Mouse (Mus musculus) forebrain, postnatal 0 days (tissue): Measurements from ENCODE around the gene Emc10. TPM values are rescaled to one million over a fixed set of nuclear protein-coding genes. Genes with fewer than 3 reads are reported as not detected.

Source experiments
- ATAC-seq: fragments of 200-750 bp; cut with Nextera tagmentation; 2 replicates; pipeline ENCODE4 v1.8.0; 2017; ENCODE audit warnings: mild to moderate bottlenecking, moderate library complexity
- DNase-seq: peaks from one replicate; pipeline ENCODE4 v3.0.0-alpha.2; 2015
- H3K27ac ChIP-seq: fragments of 300-500 bp; sonication (generic); 2 replicates; pipeline ENCODE4 v1.5.1; 2014; ENCODE audit warnings: low read depth, mild to moderate bottlenecking, antibody characterized with exemption, low read length, moderate library complexity, mixed read lengths
- H3K27me3 ChIP-seq: fragments of 300-500 bp; sonication (generic); 2 replicates; pipeline ENCODE4 v1.6.1; 2014; ENCODE audit warnings: mild to moderate bottlenecking, low read length, mixed read lengths; ENCODE audit not compliant: insufficient read depth
- H3K36me3 ChIP-seq: fragments of 300-500 bp; sonication (generic); 2 replicates; pipeline ENCODE4 v1.6.1; 2014; ENCODE audit warnings: mild to moderate bottlenecking, moderate library complexity; ENCODE audit not compliant: insufficient read depth
- H3K4me1 ChIP-seq: fragments of 300-500 bp; sonication (generic); 2 replicates; pipeline ENCODE4 v1.6.1; 2014; ENCODE audit warnings: antibody characterized with exemption; ENCODE audit not compliant: insufficient read depth
- H3K4me2 ChIP-seq: fragments of 300-500 bp; sonication (generic); 2 replicates; pipeline ENCODE4 v1.6.1; 2014; ENCODE audit warnings: low read depth, mild to moderate bottlenecking, moderate library complexity
- H3K4me3 ChIP-seq: fragments of 300-500 bp; sonication (generic); 2 replicates; pipeline ENCODE4 v1.5.1; 2014; ENCODE audit warnings: low read depth, low read length, mixed read lengths
- H3K9ac ChIP-seq: fragments of 300-500 bp; sonication (generic); 2 replicates; pipeline ENCODE4 v1.6.1; 2014; ENCODE audit warnings: mild to moderate bottlenecking
- H3K9me3 ChIP-seq: fragments of 300-500 bp; sonication (generic); 2 replicates; pipeline ENCODE4 v1.6.1; 2016; ENCODE audit warnings: low read length
- CTCF ChIP-seq: sonication (generic); IDR thresholded peaks from 2 replicates; pipeline ENCODE4 v1.5.1; 2016; ENCODE audit warnings: antibody characterized with exemption, control low read depth, low read depth
- WGBS: fragments of 180-500 bp; shearing (Covaris S2); extraction: QIAGEN DNeasy Blood & Tissue Kit; methylation state at CpG from one replicate; pipeline ENCODE4 v1.1.7; 2014; 5-methylcytosine and 5-hydroxymethylcytosine counted together
- polyA plus RNA-seq: library from polyadenylated mRNA; unstranded; fragments of >200 nt; fragmentation: Nextera tagmentation; extraction: Ambion mirVana; gene quantifications from 2 replicates; pipeline ENCODE4 v1.2.1, GENCODE M21; 2015
- total RNA-seq: library from RNA; depleted of rRNA; stranded (reverse); fragments of >200 nt; gene quantifications from 2 replicates; pipeline ENCODE4 v1.2.3, GENCODE M21; 2014

Gene Emc10
- total and polyA plus RNA-seq, 2 experiments from 2014 or later, result 168 to 238 TPM

DNA sequence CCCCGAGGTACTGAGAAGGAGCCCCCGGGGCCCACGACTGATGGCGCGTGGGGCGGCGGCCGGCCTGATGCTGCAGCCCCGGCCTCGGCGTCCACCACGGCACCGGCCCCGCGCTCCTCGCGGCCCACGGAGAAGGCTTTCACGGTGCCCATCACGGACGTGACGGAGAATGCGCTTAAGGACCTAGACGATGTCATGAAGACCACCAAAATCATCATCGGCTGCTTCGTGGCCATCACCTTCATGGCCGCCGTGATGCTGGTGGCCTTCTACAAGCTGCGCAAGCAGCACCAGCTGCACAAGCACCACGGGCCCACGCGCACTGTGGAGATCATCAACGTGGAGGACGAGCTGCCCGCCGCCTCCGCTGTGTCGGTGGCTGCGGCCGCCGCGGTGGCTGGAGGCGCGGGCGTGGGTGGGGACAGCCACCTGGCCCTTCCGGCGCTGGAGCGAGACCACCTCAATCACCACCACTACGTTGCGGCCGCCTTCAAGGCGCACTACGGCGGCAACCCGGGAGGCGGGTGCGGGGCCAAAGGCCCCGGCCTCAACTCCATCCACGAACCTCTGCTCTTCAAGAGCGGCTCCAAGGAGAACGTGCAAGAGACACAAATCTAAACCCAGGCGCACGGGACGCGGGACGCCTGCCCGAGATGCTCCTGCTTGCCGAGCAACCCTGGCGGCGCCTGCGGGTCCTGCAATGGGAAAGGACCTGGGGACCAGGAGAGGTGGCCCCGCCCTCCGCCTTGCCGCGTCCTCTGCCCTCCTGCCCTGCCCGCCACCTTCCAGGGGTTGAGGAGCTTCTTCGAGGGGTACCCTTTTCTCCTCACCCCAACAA, 33.9 kb downstream of the Emc10 start:
- WGBS, result 42% methylated on average over 77 of the region's 77 CpGs
- Histone ChIP-seq H3K4me3 (no peak overlapping the region), H3K9me3 (no peaks in the 10 kb centered on the region), H3K4me2 (no peak overlapping the region), H3K27me3 (no peaks in the 10 kb centered on the region), H3K9ac (no peak overlapping the region), H3K4me1 (peaks cover 15% of the 10 kb centered on the region), H3K27ac (no peak overlapping the region; the same call in 1 of the 2 replicates), H3K36me3 (peaks cover 55% of the 10 kb centered on the region)
- ATAC-seq (no peak), DNase-seq (no peak)
- TF ChIP-seq CTCF, result peak; percentile 21; the same call in 1 of the 2 replicates

- no peaks in the 10 kb centered on the region for H3K9me3 ChIP-seq
- H3K36me3 ChIP-seq, result peaks cover 62% of the 10 kb centered on the region
- H3K4me2 ChIP-seq, result no peak overlapping the region
- 82% methylated on average over 57 of the region's 57 CpGs for WGBS
- H3K4me3 ChIP-seq, result no peak overlapping the region
- no peak for TF ChIP-seq CTCF
- no peak for ATAC-seq
- no peak overlapping the region for H3K27ac ChIP-seq
- no peak overlapping the region for H3K9ac ChIP-seq
- no peaks in the 10 kb centered on the region for H3K27me3 ChIP-seq
- H3K4me1 ChIP-seq, result peaks cover 15% of the 10 kb centered on the region
- no peak for DNase-seq
These were observed 34.7 kb downstream of the Emc10 start for GRCm38 (mm10) chr7:44461503-44462217.

DNA sequence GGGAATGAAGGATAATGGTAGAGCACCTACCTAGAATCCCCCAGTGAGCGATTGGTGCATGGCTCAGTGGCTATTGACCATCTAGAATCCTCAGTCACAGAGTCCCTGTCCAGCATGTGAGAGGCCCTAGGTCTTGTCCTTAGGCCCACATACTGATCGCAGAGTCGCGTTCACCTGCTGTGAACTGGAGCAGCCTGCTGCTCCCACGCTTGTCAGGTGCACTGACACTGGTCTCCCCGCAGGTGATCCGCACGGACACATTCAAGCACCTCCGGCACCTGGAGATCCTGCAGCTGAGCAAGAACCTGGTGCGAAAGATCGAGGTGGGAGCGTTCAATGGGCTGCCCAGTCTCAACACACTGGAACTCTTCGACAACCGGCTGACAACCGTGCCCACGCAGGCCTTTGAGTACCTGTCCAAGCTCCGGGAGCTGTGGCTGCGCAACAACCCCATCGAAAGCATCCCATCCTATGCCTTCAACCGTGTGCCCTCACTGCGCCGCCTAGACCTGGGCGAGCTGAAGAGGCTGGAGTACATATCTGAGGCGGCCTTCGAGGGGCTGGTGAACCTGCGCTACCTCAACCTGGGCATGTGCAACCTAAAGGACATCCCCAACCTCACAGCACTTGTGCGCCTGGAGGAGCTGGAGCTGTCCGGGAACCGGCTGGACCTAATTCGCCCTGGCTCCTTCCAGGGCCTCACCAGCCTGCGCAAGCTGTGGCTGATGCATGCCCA, 35.4 kb downstream of the Emc10 start:
- no peak for ATAC-seq
- no peak for DNase-seq
- no peaks in the 10 kb centered on the region for H3K9me3 ChIP-seq
- no peak overlapping the region for H3K27ac ChIP-seq
- H3K4me2 ChIP-seq, result no peak overlapping the region
- H3K27me3 ChIP-seq, result no peaks in the 10 kb centered on the region
- peaks cover 62% of the 10 kb centered on the region for H3K36me3 ChIP-seq
- WGBS, result 88% methylated on average over 31 of the region's 31 CpGs
- no peak for TF ChIP-seq CTCF
- peaks cover 15% of the 10 kb centered on the region for H3K4me1 ChIP-seq
- H3K4me3 ChIP-seq, result no peak overlapping the region
- H3K9ac ChIP-seq, result no peak overlapping the region

DNA sequence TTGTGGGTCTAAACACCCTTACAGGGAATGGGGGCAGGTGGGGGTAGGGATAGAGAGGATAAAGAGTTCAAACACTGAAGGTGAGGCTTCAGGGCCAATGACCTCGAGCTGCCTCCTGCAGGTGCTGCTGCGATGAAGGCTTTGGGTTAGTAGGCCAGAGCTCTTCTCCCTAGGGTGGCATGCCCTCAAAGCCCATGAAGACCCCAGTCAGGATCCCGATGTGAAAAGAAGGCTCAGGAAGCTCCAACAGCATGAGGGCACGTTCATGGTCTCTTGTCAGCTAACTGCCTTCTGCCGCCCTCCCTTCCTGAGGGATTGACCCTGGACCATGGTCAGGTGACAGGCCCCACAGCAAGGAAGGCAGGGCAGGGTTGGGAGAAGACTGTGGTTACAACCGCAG, 36.3 kb downstream of the Emc10 start:
- H3K36me3 ChIP-seq, result peaks cover 62% of the 10 kb centered on the region
- no peak overlapping the region for H3K4me2 ChIP-seq
- no peak overlapping the region for H3K9ac ChIP-seq
- TF ChIP-seq CTCF, result no peak
- H3K27me3 ChIP-seq, result no peaks in the 10 kb centered on the region
- ATAC-seq (no peak), DNase-seq (no peak)
- no peak overlapping the region for H3K27ac ChIP-seq
- H3K4me3 ChIP-seq, result no peak overlapping the region
- H3K4me1 ChIP-seq, result peaks cover 15% of the 10 kb centered on the region
- WGBS, result 83% methylated on average over 6 of the region's 6 CpGs
- H3K9me3 ChIP-seq, result no peaks in the 10 kb centered on the region

DNA sequence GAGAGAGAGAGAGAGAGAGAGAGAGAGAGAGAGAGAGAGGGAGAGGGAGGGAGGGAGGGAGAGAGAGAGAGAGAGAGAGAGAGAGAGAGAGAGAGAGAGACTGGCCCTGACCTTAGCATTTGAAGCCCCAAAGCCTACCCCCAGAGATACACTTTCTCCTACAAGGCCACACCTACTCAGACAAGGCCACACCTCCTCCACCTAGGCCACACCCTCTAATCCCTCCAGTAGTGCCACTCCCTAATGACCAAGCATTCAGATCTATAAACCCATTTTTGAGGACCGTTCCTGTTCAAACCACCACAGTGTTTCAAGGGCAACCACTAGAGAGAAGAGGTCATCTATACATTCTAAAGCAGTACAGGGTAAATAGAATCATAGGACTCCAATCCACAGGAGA, 40.0 kb downstream of the Emc10 start:
- Histone ChIP-seq H3K27me3 (no peaks in the 10 kb centered on the region), H3K36me3 (peaks cover 44% of the 10 kb centered on the region), H3K4me3 (no peak overlapping the region), H3K9ac (no peak overlapping the region), H3K4me2 (no peak overlapping the region), H3K4me1 (no peaks in the 10 kb centered on the region), H3K9me3 (no peaks in the 10 kb centered on the region), H3K27ac (no peak overlapping the region)
- no peak for TF ChIP-seq CTCF
- ATAC-seq (no peak), DNase-seq (no peak)
- WGBS, result 86% methylated on average over 1 of the region's 1 CpGs

DNA sequence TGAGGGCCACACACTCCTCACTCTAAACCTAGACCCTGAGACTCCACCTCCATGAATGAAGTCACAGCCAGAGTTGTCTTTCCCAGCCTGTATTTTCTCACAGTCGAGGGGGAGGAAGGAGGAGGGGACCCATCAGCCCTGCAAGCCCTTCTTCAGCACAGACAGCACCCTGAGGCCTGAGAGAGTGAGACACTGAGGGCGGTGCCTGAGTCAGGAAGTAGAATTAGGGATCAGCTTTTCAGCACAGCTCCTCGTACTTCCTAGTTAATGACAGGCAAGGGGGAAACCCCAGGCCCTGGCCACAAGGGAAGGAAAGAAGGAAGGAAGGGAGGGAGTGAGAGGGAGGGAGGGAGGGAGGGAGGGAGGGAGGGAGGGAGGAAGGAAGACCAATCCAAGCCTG, 43.1 kb downstream of the Emc10 start:
- ATAC-seq (no peak; the same call in 1 of the 2 replicates), DNase-seq (no peak)
- no peak for TF ChIP-seq CTCF
- whole genome bisulfite sequencing, result 22% methylated on average over 3 of the region's 3 CpGs
- H3K4me3 ChIP-seq, result no peak overlapping the region
- H3K27me3 ChIP-seq, result no peaks in the 10 kb centered on the region
- no peak overlapping the region for H3K27ac ChIP-seq
- H3K36me3 ChIP-seq, result peaks cover 53% of the 10 kb centered on the region
- no peak overlapping the region for H3K4me2 ChIP-seq
- H3K4me1 ChIP-seq, result no peaks in the 10 kb centered on the region
- H3K9me3 ChIP-seq, result no peaks in the 10 kb centered on the region
- no peak overlapping the region for H3K9ac ChIP-seq
